Mouse (Mus musculus) liver, embryonic 15.5 days (tissue): Measurements from ENCODE around the gene Tex19.1. TPM values are rescaled to one million over a fixed set of nuclear protein-coding genes. Genes with fewer than 3 reads are reported as not detected.
A peak's percentile ranks its signal among the peaks of the same experiment; 100 is the strongest.
"Not testable (repeated sequence)": the region's sequence is repeated elsewhere in the genome, so short reads cannot be mapped to it uniquely, and the experiment has no call there.

Experiments used
- ATAC-seq: fragments of 200-750 bp; cut with Nextera tagmentation; 2 replicates; pipeline ENCODE4 v1.8.0; 2017; ENCODE audit warnings: moderate number of reproducible peaks, mild to moderate bottlenecking, moderate library complexity; ENCODE audit not compliant: insufficient read depth
- H3K27ac ChIP-seq: fragments of 300-500 bp; sonication (generic); replicated peaks from 2 replicates; pipeline ENCODE4 v1.5.1; 2015; ENCODE audit warnings: mild to moderate bottlenecking, inconsistent platforms
- H3K27me3 ChIP-seq: fragments of 300-500 bp; sonication (generic); 2 replicates; pipeline ENCODE4 v1.6.1; 2015; ENCODE audit warnings: mild to moderate bottlenecking, inconsistent platforms
- H3K36me3 ChIP-seq: fragments of 300-500 bp; sonication (generic); replicated peaks from 2 replicates; pipeline ENCODE4 v1.6.1; 2015; ENCODE audit warnings: moderate library complexity, mild to moderate bottlenecking, inconsistent platforms
- H3K4me1 ChIP-seq: fragments of 300-500 bp; sonication (generic); replicated peaks from 2 replicates; pipeline ENCODE4 v1.6.1; 2015; ENCODE audit warnings: inconsistent platforms
- H3K4me2 ChIP-seq: fragments of 300-500 bp; sonication (generic); 2 replicates; pipeline ENCODE4 v1.6.1; 2015; ENCODE audit warnings: moderate library complexity, mild to moderate bottlenecking, inconsistent platforms
- H3K4me3 ChIP-seq: fragments of 300-500 bp; sonication (generic); replicated peaks from 2 replicates; pipeline ENCODE4 v1.5.1; 2015; ENCODE audit warnings: mild to moderate bottlenecking, inconsistent platforms
- H3K9ac ChIP-seq: fragments of 300-500 bp; sonication (generic); 2 replicates; pipeline ENCODE4 v1.6.1; 2015; ENCODE audit warnings: moderate library complexity, mild to moderate bottlenecking, inconsistent platforms
- H3K9me3 ChIP-seq: fragments of 300-500 bp; sonication (generic); replicated peaks from 2 replicates; pipeline ENCODE4 v1.6.1; 2016; ENCODE audit warnings: inconsistent platforms
- WGBS: fragments of 180-500 bp; shearing (Covaris S2); methylation state at CpG from one replicate; pipeline ENCODE4 v1.1.7; 2015; ENCODE audit warnings: mixed read lengths; ENCODE audit not compliant: insufficient replicate concordance; 5-methylcytosine and 5-hydroxymethylcytosine counted together
- polyA plus RNA-seq: library from polyadenylated mRNA; unstranded; fragments of >200 nt; fragmentation: Nextera tagmentation; extraction: Ambion mirVana; gene quantifications from 2 replicates; pipeline ENCODE4 v1.2.1, GENCODE M21; 2015

Tex19.1 gene
- 0.09 TPM in 1 of 2 replicates, not detected in the other for polyA plus RNA-seq

DNA sequence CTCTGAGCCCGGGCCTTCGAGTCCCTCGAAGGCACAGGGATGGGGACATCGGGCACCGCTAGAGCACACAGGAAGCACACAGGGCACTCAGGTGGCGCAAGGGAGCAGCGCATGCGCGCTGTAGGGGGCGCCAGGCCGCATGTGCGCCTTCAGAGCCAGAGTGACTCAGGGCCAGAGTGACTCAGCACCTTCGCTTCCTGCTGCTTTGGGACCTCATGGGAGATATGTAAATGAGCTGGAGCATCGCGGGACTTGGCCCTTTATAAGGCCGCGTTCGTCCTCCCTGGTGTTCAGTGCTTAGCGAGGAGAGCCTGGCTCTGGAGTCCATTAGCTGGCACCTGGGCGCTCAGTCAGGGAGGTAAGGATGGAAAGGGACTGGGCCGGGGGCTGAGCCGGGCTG is at the start of gene Tex19.1:
Tex19.1 (plus strand) TSS at position 279 of the 400 bp plus-strand sequence.
- WGBS: 81% methylated on average over 22 of the region's 22 CpGs
- no peak for ATAC-seq
- no peak within 1 kb of the TSS for H3K4me3 ChIP-seq
- no peak within 1 kb of the TSS for H3K4me2 ChIP-seq
- H3K9me3 ChIP-seq: no peaks in the 10 kb centered on the region
- no peak within 1 kb of the TSS for H3K27ac ChIP-seq
- H3K36me3 ChIP-seq: no peaks in the 10 kb centered on the region
- H3K9ac ChIP-seq: no peak within 1 kb of the TSS
- H3K27me3 ChIP-seq: no peaks in the 10 kb centered on the region
- peaks cover 13% of the 10 kb centered on the region; the same call in 1 of the 2 replicates for H3K4me1 ChIP-seq

DNA sequence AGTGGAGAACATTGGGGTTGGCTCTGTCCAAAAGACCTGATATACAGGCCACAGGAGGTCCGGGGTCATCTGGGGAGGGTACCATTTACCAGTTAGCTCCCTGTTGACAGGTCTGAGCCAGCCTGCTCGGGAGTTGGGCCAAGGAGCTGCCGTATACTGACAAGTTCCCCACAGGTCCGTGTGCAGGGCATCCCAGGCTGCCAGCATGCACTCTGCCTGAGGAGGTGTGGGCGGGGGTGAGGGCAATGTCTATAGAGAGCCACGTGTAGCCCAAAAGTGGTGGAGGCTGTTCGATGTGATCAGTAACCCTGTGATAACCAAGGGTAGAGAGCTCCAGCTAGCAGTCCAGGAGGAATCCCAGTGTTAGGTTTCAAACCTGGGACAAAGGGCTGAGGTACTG is 46.2 kb upstream of the Tex19.1 start:
- Histone ChIP-seq H3K9ac (no peak overlapping the region), H3K27me3 (0 out of 2 replicates have a peak, but pooled peaks cover 3% of the 10 kb centered on the region), H3K36me3 (no peaks in the 10 kb centered on the region), H3K9me3 (no peaks in the 10 kb centered on the region), H3K4me3 (no peak overlapping the region), H3K4me1 (peaks cover 11% of the 10 kb centered on the region), H3K4me2 (no peak overlapping the region), H3K27ac (no peak overlapping the region)
- ATAC-seq: no peak
- 49% methylated on average over 7 of the region's 7 CpGs for WGBS

GRCm38 (mm10) chr11:121100692-121101091 is 45.3 kb upstream of the Tex19.1 start:
- no peak for ATAC-seq
- Histone ChIP-seq H3K4me3 (no peak overlapping the region), H3K4me1 (peaks cover 11% of the 10 kb centered on the region), H3K27ac (no peak overlapping the region), H3K4me2 (no peak overlapping the region), H3K27me3 (0 out of 2 replicates have a peak, but pooled peaks cover 3% of the 10 kb centered on the region), H3K36me3 (no peaks in the 10 kb centered on the region), H3K9ac (no peak overlapping the region), H3K9me3 (no peaks in the 10 kb centered on the region)
- 22% methylated on average over 7 of the region's 7 CpGs for WGBS

DNA sequence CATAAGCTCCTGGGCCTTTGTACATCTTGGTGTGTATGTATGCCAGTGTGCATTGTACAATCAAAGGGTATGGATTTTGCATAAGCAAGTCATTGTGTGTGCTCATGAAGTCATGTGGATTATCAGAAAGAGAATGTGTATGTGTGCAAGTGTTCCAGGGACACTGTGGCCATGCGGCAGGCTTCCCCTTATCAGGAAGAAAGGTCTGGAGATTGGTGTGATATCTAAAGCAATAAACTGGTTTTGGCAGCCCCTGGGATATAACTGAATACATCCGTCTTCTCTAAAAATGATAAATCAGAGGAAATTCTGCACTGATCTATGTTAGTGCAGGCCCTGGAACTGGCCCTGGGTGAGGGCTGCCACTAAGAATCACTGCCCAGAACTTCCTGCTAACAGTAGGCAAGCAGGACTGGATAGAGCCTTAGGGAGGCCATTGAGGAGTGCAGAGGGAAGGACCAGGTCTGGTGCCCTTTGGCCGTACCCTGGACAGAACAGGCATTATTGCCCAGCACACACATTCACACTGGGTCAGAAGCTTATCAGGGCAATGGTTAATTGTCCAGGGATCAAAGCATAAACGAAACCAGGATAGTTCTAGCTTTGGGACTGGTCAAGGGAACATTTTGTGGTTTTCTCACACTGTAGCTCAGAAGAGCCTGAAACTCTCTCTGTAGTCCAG is 44.7 kb upstream of the Tex19.1 start:
- H3K4me2 ChIP-seq: no peak overlapping the region
- H3K4me1 ChIP-seq: peaks cover 11% of the 10 kb centered on the region
- H3K4me3 ChIP-seq: no peak overlapping the region
- 41% methylated on average over 4 of the region's 4 CpGs for WGBS
- ATAC-seq: no peak
- H3K9ac ChIP-seq: no peak overlapping the region
- no peaks in the 10 kb centered on the region for H3K36me3 ChIP-seq
- H3K27me3 ChIP-seq: 0 out of 2 replicates have a peak, but pooled peaks cover 3% of the 10 kb centered on the region
- no peak overlapping the region for H3K27ac ChIP-seq
- no peaks in the 10 kb centered on the region for H3K9me3 ChIP-seq

GRCm38 (mm10) chr11:121107242-121107641 is 38.7 kb upstream of the Tex19.1 start:
- H3K36me3 ChIP-seq, H3K4me2 ChIP-seq, H3K4me1 ChIP-seq, H3K4me3 ChIP-seq, H3K9ac ChIP-seq, H3K27me3 ChIP-seq, H3K9me3 ChIP-seq, ATAC-seq, H3K27ac ChIP-seq: not testable (repeated sequence)
- WGBS: 52% methylated on average over 1 of the region's 1 CpGs

DNA sequence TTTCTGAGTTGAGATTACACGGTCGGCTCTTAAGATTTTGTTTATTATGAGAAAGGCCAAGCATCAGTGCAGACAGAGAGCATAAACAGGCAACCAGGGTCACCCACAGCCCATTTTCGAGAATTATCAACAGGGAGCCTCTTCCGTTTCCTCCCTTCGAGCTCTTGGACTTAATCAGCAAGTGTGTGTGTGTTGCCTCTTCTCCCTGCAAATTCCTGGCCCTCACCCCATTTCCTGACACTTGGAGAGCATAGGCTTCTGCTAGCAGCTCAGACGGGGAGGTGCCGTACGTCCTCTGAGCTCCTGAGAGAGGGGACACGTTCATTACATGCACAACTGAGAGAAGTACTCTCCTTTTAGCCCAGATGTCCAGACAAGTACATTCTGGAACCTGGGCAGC is 37.9 kb upstream of the Tex19.1 start:
- peak; percentile 28; the same call in 1 of the 2 replicates for ATAC-seq
- WGBS: 48% methylated on average over 9 of the region's 9 CpGs

DNA sequence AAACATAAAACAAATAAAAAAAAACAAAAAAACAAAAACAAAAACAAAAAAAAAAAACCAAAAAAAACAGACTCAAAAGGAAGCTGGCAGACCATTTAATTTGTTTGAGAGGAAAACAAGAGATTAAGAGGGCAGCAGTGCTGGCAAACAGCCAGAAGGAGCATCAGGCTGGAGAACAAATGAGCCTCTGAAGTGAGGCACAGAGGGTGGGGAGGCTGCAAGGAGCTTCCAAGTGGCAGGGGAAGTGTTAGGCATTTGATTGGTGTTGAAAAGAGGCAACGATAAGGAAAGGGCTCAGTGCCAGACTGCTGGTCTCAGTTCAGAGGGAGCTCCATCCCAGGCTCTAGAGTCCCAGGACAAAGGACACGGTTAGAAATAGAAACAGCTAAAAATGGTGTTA is 36.0 kb upstream of the Tex19.1 start:
- WGBS: 18% methylated on average over 2 of the region's 2 CpGs
- Histone ChIP-seq H3K27ac (no peak overlapping the region), H3K4me1 (no peaks in the 10 kb centered on the region), H3K9ac (no peak overlapping the region), H3K27me3 (no peaks in the 10 kb centered on the region), H3K4me2 (no peak overlapping the region), H3K4me3 (no peak overlapping the region), H3K9me3 (no peaks in the 10 kb centered on the region), H3K36me3 (no peaks in the 10 kb centered on the region)
- no peak for ATAC-seq

More for the DNA sequence above, 37.9 kb upstream of the Tex19.1 start:
- H3K4me2 ChIP-seq: no peak overlapping the region
- H3K9ac ChIP-seq: no peak overlapping the region
- no peaks in the 10 kb centered on the region for H3K9me3 ChIP-seq
- H3K4me1 ChIP-seq: no peaks in the 10 kb centered on the region
- no peak overlapping the region for H3K4me3 ChIP-seq
- H3K27me3 ChIP-seq: no peaks in the 10 kb centered on the region
- H3K36me3 ChIP-seq: no peaks in the 10 kb centered on the region
- no peak overlapping the region for H3K27ac ChIP-seq

DNA sequence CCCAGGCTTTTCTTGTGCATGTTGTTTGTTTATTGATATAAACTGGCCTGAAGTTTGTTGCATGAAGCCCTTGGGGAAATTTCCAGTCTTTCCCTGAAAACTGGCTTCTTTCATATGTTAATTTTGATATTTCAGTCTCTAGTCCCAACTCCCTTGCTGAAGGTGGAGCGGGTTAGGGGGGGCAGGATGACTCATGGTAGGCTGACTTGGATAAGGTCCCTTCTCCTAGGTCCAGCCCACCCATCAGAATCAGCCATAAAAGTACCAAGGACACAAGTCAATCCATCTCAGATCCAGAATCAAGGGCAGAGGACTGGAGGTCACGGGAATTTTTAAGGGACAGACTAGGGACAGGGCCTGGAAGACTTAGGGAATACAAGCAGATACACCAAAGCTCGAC is 34.9 kb upstream of the Tex19.1 start:
- H3K4me3 ChIP-seq: no peak overlapping the region
- no peak overlapping the region for H3K27ac ChIP-seq
- no peaks in the 10 kb centered on the region for H3K4me1 ChIP-seq
- no peak overlapping the region for H3K4me2 ChIP-seq
- 56% methylated on average over 3 of the region's 3 CpGs for WGBS
- no peaks in the 10 kb centered on the region for H3K9me3 ChIP-seq
- H3K36me3 ChIP-seq: no peaks in the 10 kb centered on the region
- H3K27me3 ChIP-seq: no peaks in the 10 kb centered on the region
- no peak overlapping the region for H3K9ac ChIP-seq
- no peak for ATAC-seq

GRCm38 (mm10) chr11:121111601-121112000 is 34.3 kb upstream of the Tex19.1 start:
- ATAC-seq: no peak
- WGBS: 43% methylated on average over 1 of the region's 1 CpGs
- no peaks in the 10 kb centered on the region for H3K36me3 ChIP-seq

GRCm38 (mm10) chr11:121112091-121112775 is 33.7 kb upstream of the Tex19.1 start:
- 51% methylated on average over 5 of the region's 5 CpGs for WGBS
- Histone ChIP-seq H3K4me3 (no peak overlapping the region), H3K4me2 (no peak overlapping the region), H3K36me3 (no peaks in the 10 kb centered on the region), H3K9me3 (no peaks in the 10 kb centered on the region), H3K27ac (no peak overlapping the region), H3K27me3 (no peaks in the 10 kb centered on the region), H3K9ac (no peak overlapping the region), H3K4me1 (no peaks in the 10 kb centered on the region)
- ATAC-seq: no peak

More at GRCm38 (mm10) chr11:121111601-121112000, 34.3 kb upstream of the Tex19.1 start:
- Histone ChIP-seq H3K27me3 (no peaks in the 10 kb centered on the region), H3K4me3 (no peak overlapping the region), H3K4me1 (no peaks in the 10 kb centered on the region), H3K4me2 (no peak overlapping the region), H3K9ac (no peak overlapping the region), H3K27ac (no peak overlapping the region), H3K9me3 (no peaks in the 10 kb centered on the region)

DNA sequence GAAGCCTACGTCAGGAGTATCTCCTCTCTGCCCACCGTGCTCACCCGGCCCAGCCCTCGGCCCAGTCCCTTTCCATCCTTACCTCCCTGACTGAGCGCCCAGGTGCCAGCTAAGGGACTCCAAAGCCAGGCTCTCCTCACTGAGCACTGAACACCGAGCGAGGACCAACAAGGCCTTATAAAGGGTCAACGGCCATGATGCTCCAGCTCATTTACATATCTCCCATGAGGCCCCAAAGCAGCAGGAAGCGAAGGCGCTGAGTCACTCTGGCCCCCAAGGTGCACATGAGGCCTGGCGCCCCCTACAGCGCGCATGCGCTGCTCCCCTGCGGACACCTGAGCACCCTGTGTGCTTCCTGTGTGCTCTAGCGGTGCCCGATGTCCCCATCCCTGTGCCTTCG is 27.8 kb upstream of the Tex19.1 start:
- H3K4me2 ChIP-seq: no peak overlapping the region
- no peak overlapping the region for H3K4me3 ChIP-seq
- no peaks in the 10 kb centered on the region for H3K27me3 ChIP-seq
- H3K27ac ChIP-seq: no peak overlapping the region
- no peak overlapping the region for H3K9ac ChIP-seq
- no peaks in the 10 kb centered on the region for H3K36me3 ChIP-seq
- no peak for ATAC-seq
- H3K9me3 ChIP-seq: no peaks in the 10 kb centered on the region
- 81% methylated on average over 18 of the region's 18 CpGs for WGBS
- no peaks in the 10 kb centered on the region for H3K4me1 ChIP-seq
